Mouse (Mus musculus): ENCODE measurements around the gene Lingo3.
"Not testable (repeated sequence)": the region's sequence is repeated elsewhere in the genome, so short reads cannot be mapped to it uniquely, and the experiment has no call there.

The Lingo3 gene

DNA sequence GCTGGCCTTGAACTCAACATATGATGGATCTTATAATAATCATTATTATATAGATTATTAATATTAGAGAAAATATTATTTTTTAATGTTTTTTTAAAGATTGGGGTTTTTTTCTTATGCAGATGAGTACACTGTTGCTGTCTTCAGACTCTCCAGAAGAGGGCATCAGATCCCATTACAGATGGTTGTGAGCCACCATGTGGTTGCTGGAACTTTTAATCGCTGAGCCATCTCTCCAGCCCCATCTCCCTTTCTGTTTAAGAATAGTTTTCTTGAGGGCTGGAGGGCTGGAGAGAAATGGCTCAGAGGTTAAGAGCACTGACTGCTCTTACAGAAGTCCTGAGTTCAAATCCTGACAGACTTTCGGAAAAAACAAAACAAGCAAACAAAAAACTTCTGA, 21.8 kb downstream of the Lingo3 start:
- DNase-seq (ENCODE audit: low read depth, low spot score), result peak; percentile 65

DNA sequence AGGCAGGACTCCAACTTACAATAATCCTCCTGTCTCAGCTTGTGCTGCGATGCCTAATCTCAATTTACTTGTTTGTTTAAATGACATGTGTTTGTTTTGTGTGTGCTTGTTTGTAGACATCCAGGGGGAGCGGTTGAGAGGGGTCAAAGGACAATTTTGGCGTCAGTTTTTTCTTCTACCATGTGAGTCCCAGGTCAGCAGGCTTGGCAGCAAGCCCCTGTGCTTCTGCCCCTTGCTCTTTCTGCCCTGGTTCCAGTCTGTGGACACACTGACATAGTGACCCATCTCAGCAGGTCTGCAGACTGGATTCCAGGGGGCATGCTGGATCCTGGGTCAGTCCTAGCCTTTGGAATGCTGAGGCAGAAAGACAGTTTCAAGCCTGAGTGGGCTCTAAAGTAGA, 24.4 kb downstream of the Lingo3 start:
- DNase-seq (ENCODE audit: low read depth, low spot score), result no peak

DNA sequence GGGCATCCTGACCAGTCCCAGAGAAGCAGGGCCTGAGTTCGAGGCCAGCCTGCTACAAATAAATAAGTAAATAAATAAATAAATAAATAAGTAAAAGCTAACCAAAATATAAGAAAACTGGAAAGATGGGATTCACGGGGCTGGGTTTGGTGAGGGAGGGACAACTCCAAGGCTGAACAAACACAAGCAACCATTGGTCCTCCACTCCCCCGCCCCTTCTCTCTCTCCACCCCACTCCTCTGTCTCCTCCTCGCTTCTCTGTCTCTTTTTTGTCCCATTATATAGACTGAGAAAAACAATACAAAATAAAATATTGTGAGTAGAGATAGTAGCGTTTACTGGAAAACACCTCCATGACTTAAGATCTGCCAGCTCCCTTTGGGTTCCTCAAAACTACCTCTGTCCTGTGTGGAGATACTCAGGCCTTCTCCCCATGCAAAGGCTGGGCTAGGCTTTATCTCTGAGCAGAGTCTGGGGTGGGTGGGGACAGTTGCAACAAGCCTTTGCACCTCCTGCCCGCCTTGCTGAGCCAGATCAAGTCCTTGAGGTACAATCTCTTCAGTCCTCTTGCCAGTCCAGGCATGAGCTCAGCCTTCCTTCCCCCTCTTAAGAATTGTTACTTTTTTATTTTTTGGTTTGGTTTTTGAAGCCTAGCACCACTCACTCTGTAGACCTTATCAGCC, 25.1 kb downstream of the Lingo3 start:
- DNase-seq (ENCODE audit: low read depth, low spot score), result no peak

DNA sequence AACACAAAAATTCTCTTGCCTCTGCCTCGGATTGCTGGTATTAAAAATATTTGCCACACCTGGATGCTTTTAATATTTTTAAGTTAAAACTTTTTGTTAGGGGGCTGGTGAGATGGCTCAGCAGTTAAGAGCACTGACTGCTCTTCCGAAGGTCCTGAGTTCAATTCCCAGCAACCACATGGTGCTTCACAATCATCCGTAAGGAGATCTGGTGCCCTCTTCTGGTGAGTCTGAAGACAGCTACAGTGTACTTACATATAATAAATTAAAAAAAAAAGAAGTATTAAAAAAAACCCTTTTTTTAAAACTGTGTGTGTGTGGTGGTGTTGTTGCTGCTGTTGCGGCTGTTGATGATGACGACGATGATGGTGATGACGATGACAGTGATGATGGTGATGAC, 25.9 kb downstream of the Lingo3 start:
- DNase-seq (ENCODE audit: low read depth, low spot score), result not testable (repeated sequence)

DNA sequence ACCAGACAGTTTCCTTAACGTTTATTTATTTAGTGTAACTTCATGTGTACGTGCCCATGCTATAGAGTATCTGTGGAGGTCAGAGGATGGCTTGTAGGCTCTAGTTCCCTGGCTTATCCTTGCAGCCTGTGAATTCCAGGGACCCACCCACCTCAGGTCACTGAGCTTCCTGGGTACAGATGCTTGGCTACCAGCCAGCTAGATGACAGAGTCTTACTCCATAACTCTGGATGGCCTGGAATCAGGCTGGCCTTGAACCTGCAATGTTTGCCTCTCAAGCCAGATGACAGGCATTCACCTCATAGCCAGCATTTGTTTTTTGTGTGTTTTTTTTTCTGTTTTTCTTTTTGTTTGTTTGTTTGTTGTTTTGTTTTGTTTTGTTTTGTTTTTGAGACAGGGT, 26.7 kb downstream of the Lingo3 start:
- DNase-seq (ENCODE audit: low read depth, low spot score), result no peak

DNA sequence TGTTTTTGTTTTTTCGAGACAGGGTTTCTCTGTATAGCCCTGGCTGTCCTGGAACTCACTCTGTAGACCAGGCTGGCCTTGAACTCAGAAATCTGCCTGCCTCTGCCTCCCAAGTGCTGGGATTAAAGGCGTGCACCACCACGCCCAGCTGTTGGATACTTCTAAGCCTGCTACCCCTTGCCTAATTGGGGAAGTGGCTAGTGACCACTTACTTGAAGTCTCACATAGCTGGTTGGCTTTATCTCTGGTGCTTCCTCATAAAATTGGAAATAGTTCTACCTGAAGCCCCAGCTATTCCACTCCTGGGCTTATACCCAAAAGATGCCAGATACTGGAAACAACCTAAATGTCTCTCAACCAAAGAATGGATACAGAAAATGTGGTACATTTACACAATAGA, 27.5 kb downstream of the Lingo3 start:
- not testable (repeated sequence) for DNase-seq (ENCODE audit: low read depth, low spot score)

DNA sequence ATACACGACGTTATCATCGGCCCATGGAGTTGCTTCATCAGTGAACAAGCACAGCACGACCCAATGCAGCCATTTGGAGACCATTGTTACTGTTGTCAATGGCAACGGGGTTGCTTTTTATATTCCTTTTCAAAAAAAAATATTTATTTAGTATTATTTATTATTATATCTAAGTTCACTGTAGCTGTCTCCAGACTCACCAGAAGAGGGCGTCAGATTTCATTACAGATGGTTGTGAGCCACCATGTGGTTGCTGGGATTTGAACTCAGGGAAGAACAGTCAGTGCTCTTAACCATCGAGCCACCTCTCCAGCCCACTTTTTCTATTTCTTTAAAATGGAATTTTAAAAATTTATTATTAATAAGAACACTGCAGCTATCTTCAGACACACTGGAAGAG, 29.0 kb downstream of the Lingo3 start:
- no peak for DNase-seq (ENCODE audit: low read depth, low spot score)

DNA sequence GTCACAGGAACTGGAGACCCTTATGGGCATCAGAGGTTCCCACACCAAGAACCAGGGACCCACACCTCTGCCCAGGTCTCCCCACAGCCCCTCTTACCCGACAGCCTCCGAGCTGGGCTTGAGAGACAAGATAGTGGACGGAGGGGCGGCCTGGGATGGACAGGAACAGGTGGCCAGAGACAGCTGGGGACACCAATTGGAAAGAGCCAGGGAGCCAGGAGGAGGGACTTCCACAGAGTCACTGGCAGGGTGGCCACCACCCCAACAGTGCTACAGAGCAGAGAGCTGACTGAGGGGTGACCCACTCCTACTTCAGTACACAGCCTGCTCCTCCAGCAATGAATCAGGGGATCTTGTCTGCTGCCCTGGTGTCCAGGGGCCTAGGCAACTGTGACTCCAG, 30.5 kb downstream of the Lingo3 start, which contains the start of gene Jsrp1:
TSS of gene Jsrp1 (minus strand) at position 133 of the 400 bp plus-strand sequence.
- no peak for DNase-seq (ENCODE audit: low read depth, low spot score)

DNA sequence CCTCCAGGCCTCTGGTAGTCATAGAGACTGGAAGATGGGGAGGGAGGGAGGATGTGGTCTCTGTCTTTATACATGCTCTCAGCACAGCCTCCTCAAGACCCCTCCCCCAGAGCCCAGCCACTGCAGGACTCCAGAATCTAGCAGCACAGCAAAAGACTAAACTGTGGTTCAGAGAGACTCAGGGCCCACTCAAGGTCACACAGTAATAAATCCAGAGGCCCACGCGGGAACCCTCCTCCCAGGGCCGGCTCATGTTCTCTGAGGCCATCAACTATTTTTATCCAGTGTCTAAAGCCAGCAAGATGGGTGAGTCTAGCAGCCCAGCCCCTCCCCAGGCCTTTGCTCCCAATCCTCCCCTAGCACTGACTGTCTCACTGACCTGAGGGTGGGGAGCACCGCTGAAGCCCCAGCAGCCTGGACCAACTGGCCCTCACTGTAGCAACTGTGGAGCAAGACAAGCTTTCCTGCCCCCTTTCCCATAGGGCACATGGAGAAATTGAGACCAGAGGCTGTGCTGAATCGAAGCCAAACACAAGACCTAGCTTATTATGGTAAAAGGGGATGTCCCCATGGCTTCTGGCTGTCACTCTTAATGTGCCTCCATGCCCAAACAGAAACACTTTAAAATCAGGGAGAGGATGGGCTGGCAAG, 31.3 kb downstream of the Lingo3 start:
- no peak for DNase-seq (ENCODE audit: low read depth, low spot score)

DNA sequence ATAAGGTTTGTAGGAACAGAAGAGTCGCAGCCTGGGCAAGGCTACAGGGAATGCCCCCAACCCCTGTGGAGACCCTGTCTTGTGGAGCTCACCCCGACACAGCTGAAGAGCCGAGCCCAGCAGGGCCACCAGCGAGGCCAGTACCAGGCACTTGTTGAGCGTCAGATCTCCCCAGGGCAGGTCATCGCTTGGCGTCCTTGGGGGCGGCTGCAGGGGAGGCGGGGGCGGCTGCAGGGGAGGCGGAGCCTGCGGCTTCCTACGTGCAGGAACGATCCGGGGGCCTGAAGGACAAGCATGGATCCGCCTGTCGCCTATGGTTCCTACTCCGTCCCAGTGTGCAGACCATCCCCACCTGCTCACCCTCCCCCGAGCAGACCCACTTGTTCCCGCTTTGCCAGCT, 33.8 kb downstream of the Lingo3 start:
- DNase-seq (ENCODE audit: low read depth, low spot score), result no peak

DNA sequence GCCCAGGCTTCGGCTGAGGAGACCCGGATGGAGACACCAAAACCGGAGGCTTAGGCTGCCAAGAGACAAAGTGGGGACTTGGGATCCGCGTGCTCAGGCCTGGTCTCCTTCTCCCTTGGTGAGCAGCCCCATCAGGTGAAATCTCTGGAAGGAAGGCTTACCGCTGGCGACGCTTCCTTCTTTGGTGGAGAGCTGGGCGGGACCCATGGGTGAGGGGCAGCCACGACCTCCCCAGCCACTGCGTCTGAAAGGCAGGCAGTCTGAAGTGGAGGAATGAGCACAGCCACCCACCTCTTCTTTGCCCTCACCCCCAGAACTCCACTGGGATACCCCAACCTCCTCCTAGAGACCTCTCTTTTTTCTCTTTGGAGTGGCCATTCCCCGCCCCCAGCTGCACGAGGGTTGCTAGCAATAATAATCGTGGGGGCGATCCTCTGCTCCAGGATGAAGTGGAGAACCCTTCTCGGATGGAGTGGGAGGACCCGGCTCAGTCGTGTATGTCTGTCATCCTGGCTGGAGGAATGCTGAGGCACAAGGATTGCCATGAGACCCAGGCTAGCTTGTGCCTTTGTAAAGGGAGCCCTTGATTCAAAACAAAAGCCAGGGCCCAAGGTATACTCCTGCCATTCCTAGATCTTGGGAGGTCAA, 34.7 kb downstream of the Lingo3 start:
- DNase-seq (ENCODE audit: low read depth, low spot score), result no peak

DNA sequence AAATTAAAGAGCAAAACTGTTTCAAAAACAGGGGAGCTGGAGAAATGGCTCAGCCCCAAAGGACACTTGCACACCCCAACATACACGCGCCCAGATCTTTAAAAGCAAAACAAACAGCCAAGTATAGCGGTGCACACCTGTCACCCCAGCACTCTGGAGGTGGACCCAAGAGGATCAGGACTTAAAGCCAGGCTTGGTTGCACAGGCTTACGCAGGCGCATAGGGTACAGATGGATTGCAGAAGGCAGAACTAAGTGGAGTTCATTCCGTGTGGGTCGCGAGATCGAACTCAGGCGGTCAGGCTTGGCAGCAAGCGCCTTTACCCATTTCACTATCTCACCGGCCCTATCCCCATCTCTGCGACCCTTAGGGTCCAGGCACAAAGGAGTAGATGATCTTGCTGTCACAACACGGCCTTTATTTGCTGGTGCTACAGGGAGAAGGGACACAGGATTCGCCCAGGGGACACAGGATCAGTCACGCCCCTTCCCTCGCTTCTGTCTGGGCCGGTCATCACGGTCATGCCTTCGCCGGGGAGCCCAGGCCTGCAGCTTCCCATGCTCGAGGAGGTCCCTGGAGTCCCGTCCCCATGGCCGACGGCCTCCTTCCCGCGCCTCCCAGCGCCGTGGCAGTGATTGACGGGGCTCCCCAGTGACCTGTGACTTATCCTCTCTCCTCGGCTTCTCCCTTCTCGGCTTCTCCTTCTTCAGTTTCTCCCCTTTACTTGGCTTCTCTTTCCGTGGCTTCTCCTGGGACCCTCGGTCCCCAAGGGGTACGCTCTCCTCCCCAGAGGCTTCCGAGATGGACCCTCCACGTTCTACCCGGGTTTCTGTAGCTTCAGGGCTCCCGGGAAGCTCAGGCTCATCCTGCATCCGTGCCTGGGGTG, 35.5 kb downstream of the Lingo3 start:
- no peak for DNase-seq (ENCODE audit: low read depth, low spot score)

DNA sequence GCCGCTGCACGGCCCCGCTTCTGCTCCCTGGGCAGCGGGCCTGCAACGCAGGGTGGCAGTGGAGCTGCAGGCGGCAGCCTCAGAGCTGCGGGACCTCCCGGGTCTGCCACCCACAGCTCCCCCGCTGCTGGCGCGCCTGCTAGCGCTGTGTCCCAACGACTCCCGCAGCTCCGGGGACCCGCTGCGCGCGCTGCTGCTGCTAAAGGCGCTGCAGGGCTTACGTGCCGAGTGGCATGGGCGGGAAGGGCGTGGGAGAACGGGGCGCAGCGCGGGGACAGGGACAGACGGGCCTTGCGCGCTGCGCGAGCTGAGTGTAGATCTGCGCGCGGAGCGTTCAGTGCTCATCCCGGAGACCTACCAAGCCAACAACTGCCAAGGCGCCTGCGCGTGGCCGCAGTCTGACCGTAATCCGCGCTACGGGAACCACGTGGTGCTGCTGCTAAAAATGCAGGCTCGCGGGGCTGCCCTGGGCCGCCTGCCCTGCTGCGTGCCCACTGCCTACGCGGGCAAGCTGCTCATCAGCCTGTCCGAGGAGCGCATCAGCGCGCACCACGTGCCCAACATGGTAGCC, 36.7 kb downstream of the Lingo3 start:
- DNase-seq (ENCODE audit: low read depth, low spot score), result peak; percentile 70

DNA sequence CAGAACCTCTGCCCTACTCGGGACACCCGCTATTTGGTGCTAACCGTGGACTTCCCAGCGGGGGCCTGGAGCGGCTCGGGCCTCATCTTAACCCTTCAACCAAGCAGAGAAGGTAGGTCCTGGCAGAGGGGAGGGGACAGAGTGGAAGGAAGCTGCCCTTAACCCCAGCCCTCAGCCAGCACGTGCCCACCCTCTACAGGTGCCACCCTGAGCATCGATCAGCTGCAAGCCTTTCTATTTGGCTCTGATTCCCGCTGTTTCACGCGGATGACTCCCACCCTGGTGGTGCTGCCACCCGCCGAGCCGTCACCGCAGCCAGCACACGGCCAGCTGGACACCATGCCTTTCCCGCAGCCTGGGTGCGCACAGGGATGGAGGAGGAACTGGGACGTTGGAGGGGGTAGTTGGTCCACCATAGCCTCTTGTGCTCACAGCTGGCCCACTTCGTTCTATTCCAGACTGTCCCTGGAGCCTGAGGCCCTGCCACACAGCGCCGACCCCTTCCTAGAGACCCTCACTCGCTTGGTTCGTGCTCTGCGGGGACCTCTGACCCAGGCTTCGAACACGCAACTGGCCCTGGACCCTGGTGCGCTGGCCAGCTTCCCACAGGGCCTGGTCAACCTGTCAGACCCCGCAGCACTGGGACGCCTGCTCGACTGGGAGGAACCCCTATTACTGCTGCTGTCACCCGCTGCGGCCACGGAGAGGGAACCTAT, 37.3 kb downstream of the Lingo3 start:
- DNase-seq (ENCODE audit: low read depth, low spot score), result no peak

DNA sequence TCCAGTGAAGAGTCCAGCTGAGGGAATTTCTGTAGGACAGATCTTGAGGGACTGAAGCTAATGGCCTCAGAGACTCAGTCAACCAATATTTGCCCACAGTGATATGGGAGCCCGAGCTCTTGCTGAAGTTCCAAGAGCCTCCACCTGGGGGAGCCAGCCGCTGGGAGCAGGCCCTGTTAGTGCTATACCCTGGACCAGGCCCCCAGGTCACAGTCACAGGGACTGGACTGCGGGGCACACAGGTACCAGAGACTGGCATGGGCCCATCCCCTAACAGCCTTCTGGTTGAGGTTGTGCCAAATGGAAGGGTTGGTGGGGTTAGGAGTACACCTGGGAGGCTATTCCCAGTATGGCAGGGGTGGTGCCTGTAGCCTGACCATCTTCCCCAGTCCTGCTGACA, 37.9 kb downstream of the Lingo3 start:
- peak; percentile 67 for DNase-seq (ENCODE audit: low read depth, low spot score)

DNA sequence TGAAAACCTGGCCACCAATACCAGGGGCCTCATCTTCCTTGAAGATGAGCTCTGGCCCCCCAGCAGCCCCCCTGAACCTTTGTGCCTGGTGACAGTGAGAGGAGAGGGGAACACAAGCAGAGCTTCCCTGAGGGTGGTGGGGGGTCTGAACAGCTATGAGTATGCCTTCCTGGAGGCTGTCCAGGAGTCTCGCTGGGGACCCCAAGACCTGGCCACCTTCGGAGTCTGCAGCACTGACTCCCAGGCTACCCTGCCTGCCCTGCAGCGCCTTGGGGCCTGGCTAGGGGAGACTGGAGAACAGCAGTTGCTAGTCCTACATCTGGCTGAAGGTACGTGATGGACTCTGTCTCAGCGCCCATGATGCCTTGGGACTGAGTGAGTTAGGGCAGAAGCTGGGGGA, 38.5 kb downstream of the Lingo3 start:
- no peak for DNase-seq (ENCODE audit: low read depth, low spot score)

DNA sequence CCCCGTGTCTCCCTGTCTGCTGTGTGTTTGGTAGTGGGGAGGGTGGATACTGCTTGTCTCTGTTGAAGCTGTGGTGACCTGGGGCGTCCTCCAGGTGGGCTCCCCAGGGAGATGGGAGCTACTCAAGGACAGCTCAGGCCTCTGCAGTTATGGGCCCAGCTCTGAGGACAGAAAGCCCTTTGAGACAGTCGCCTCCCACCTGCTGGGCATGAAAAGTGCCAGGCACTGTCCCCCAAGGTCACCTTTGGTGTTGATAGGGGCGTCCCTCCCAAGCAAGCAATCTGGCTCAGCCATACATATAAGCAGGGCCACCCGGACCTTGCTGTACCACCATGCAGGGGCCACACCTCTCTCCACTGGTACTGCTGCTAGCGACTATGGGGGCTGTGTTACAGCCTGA, 38.9 kb downstream of the Lingo3 start, which contains the start of gene Amh:
TSS of gene Amh (plus strand) at position 328 of the 400 bp plus-strand sequence.
- DNase-seq (ENCODE audit: low read depth, low spot score), result no peak

DNA sequence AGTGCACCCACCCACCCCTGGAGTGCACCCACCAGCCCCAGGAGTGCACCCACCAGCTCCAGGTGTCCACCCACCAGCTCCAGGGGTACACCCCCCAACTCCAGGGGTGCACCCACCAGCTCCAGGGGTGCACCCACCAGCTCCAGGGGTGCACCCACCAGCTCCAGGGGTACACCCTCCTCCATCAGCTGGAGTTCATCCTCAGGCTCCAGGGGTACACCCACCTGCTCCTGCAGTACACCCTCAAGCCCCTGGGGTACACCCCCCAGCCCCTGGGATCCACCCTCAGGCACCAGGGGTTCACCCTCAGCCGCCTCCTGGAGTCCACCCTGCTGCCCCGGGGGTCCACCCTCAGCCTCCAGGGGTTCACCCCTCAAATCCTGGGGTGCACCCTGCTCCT, 39.5 kb downstream of the Lingo3 start:
- no peak for DNase-seq (ENCODE audit: low read depth, low spot score)

DNA sequence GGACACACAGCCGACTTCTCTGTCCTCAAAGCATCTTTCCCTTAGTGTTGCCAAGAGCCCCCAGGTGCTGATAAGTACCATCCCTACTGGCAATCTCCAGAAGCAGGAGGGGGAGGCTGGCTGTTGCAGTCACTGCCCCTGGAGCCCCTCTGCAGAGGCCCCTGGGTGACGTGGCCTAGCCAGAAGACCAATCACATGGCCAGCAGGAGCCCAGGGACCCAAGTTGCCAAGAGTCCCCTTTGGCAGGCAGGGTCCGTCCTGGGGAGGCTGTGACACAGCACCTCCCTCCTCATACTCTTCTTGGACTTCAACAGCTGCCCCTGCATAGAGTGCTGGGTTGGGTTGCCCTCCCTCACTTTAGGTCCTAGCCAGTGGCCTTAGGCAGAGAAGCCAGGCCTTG, 40.8 kb downstream of the Lingo3 start:
- no peak for DNase-seq (ENCODE audit: low read depth, low spot score)

DNA sequence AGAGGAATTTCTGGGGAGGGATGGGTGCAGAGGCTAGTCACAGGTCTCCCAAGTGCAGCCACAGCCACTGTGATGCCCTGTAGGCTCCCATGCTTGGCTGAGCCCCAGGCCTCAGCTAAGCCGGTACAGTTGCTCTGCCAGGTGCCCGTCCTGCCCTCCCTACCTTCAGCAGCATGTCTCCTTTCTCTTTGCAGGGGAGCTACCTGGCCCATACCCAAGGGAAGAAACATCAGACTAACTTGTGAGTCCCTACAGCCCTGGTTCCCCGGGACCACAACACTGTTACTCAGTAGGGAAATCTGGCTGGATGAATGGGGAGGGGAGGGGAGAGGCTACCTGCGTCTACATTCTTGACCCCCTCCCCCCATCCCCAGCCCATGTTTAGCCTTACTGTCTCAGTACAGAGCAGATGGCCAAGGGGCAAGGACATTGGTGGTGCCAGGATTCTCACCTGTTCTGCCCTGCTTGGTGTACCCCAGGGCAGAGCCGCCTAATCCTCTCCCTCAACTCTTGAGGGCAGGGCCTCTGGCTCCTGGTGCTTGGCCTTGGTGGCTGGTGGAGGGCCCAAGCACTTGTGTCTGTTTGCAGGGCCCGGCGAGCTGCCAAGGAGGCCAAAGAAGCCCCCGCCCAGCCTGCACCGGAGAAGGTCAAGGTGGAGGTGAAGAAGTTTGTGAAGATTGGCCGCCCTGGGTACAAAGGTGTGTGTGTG, 41.5 kb downstream of the Lingo3 start:
- no peak for DNase-seq (ENCODE audit: low read depth, low spot score)
